Mouse (Mus musculus) embryo, embryonic 11.5 days (tissue): ENCODE measurements around the gene Cep57l1.
"Not testable (repeated sequence)": the region's sequence is repeated elsewhere in the genome, so short reads cannot be mapped to it uniquely, and the experiment has no call there.

Experiments
- DNase-seq: peaks from one replicate; pipeline ENCODE4 v3.0.0-alpha.2; 2012; ENCODE audit warnings: low read depth, low spot score

Gene Cep57l1

DNA sequence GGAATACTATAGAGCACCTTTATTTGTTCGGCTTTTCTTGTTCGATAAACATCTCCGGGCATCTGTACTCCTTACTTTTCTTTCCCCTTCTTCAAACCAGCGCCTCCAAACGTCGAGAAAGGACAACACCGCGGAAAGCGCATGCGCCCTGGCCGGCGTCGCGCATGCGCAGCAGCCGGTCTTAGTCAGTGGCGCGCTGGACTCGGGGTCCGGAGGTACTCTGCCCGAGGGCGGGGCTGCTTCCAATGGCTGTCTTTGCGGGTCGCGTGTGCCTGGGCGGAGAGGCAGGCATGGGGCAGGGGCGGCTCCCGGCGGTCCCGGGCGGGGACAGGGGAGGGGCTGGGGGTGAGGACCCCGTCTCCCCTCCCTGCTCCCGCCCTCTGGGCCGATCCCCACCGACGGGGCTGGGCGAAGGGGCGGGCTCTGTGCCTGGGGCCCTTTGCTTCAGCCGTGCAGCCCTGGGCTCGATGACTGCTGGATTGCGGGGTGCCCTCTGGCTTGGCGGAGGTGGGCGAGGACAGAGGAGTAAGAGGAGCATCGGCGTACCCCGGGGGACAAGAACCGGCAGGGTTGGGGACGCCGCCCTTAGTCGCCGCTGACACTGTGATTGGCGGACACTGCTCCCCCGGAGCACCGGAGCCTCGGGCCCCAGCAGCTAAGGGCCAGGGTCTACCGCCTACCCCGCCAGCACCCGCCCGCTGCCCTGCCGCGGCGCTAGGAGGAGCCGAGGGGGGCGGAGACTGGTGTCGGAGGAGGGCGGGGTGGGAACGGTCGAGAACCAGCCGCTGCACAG lies at the start of gene Cep57l1, which contains the start of gene Sesn1:
Gene Cep57l1, minus strand, starts transcription at position 101 of the 793 bp plus-strand sequence.
Gene Sesn1, plus strand, starts transcription at position 165 of the 793 bp plus-strand sequence.
- peak; percentile 88 for DNase-seq

DNA sequence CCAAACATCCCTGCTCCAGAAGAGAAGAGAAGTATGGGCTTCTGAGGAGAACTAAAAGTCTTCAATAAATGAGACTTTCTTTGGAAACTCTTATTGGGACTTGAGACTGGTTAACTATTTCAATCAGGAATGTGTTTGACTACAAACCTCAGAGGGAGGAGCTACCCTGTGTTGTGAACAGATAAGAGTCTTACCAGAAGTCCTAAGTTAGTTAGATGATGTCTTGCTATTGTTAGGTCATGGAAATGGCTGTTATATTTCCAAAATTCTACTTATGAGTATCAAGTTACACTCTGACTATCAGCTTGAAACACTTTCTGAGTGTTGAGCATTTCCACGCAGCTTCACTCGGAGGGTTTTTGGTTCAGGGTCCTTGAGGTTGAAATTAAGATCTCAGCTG lies 39.0 kb upstream of the Cep57l1 start:
- DNase-seq = no peak

DNA sequence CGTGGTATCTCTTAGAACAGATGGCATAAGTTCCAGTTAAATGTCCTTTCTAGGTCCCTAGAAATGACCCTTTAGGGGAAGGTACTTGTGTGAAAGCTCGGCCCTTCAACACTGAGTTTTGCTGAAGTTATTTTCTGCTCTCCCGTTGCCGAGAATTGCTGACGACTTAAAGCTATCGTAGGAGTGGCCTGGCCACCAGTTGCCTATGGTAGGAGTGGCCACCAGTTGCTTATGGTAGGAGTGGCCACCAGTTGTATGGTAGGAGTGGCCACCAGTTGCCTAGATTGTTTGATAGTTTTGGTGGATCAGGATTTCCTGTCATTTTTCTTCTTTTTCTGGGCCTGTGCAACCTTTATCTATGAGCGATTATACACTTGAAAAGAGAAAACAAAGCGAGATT lies 38.1 kb upstream of the Cep57l1 start:
- DNase-seq = no peak

DNA sequence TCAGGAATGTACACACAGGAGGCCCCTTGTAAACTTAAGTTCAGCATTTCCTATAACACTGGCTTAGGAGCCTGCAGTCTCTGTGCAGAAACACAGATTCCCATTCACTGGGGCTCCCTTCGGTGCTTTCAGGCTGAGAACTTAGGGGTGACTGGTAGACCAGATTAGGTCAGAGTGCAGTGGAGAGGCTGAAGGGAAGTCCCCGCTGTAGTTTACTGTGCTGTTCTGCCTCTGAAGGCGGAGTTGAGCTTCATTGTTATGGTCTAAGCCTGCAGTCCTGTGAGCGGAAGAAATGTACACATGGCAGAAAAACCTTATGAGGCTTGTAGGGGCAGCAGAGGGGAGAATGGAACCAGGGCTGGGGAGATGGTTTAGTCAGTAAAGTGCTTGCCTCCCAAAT lies 29.2 kb upstream of the Cep57l1 start:
- DNase-seq = no peak

DNA sequence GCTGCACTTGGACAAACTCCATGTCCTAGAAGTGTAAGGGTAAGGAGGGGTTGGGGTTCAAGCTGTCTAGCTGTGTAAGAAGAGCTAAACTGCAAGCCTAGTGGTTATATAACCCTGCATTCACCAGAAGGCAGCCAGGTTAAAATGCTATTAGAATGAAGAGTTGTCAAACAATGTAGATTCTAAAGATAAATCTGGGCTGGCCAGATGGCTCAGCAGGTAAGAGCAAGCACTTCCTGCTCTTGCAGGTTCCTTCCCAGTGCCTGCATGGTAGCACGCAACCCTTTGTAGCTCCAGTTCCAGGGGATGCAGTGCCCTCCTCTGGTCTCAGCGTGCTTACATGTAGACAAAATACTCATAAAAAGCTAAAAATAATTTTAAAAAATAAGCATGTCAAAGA lies 24.5 kb upstream of the Cep57l1 start:
- no peak for DNase-seq

DNA sequence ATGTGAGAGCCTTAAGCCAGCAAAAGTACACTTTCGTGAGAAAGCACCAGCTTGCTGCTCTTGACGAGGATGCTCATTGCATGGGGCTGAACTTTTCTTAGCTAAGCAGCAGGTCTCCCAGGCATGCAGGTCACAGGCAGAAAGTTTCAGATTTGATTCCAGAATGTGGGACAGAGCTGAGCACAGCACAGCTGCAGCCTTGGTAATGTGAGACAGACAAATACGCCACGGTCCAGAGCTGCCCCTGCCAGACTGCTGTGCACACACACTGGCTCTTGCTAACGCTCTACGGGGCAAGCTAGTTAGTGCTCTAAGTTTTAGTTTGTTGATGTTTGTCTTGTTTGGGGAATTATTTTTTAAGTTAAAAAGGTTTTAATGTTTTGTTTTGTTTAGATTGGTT lies 22.5 kb upstream of the Cep57l1 start:
- no peak for DNase-seq

DNA sequence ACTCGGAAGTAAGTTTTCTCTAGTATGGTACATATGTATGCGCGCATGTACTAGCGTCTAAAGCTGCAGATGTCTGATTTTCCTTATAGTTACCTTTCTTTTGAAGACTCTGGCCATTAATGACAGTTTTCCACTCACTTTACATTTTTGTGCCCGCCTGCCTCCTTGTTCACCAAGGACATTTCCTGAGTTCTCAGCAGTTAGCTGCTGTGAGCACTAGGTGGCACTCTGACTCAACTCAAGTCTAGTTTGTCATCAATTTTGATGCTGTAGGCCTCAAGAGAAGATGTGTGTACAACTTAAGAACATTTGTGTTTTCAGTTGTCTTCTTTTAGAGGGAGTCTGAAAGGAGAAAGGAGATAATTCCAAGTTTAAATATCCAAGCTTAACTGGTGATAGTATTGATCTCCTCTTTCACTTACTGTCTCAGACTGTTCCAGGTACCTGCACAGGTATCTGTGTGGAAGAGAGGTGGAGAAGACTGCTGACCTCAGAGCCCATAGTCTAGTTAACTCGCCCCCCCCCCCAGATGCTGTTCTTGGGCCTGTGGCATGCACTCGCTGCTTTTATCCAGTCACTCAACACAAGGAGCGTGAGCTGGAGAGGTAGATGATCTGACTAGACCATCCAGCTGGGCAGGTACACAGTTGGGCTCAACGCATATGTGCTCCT lies 21.3 kb upstream of the Cep57l1 start:
- peak; percentile 40 for DNase-seq

DNA sequence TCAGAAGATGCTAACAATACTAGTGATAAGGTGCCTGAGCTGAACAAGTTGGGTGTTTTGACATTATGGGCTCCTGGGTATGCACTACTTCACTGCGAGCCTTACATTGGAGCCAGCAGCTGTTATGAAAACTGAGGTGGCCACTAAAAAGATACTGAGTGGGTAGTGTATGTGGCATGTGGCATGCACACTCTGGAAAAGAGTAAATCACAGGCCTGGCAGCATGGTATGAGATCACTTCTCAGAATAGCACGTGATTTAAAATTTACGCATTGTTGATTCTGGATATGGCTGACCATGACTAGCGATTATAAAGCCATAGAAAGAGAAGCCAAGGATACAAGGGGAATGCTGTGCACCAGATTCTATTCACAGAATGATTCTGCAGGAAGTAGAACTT lies 20.8 kb upstream of the Cep57l1 start:
- no peak for DNase-seq

DNA sequence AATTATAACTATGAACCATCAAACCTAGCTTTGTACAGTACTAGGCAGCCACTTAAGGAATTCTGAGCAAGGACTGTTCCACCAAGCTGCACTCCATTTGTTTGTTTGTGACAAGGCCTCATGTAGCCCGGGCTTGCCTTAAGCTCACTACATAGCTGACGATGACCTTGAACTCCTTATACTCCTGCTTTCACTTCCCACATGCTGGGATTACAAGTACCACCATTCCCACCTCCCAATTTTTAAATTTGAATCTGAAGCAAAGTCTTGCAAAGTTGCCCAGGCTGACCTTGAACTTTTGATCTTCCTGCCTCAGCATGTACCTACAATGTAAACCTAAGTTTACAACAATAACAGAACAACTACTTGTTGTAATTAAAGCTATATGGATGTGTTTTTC lies 20.3 kb upstream of the Cep57l1 start:
- no peak for DNase-seq

DNA sequence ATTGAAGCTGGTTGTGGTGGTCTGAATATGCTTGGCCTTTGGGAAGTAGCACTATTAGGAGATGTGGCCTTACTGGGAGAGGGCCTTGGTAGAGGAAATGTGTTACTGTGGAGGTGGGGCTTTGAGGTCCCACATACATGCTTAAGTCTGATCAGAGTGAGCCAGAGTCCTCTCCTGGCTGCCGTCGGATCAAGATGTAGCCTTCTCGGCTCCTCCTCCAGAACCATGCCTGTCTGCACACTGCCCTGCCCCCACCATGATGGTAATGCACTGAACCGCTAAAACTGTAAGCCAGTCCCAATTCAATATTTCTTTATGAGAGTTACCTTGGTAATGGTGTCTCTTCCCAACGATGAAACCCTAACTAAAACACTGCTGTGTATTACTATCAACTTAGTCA lies 19.5 kb upstream of the Cep57l1 start:
- no peak for DNase-seq

DNA sequence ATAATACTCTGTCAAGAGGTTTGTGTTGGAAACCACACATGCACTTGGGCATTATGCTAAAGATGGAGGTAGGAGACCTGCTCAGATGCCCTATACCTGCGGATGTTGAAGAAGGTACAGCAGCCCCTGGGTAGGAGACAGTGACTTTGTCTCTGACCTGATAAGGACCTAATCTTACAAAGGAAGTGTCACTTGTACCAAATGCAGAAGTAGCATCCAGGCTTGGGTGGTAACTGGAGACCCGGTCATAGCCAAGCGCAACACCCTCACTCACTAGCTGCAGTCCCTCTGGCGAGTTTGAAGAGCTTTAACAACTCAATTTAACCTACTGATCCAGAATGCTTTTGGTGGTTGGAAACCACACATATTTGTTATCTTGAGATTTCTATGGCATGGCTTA lies 18.1 kb upstream of the Cep57l1 start:
- no peak for DNase-seq

DNA sequence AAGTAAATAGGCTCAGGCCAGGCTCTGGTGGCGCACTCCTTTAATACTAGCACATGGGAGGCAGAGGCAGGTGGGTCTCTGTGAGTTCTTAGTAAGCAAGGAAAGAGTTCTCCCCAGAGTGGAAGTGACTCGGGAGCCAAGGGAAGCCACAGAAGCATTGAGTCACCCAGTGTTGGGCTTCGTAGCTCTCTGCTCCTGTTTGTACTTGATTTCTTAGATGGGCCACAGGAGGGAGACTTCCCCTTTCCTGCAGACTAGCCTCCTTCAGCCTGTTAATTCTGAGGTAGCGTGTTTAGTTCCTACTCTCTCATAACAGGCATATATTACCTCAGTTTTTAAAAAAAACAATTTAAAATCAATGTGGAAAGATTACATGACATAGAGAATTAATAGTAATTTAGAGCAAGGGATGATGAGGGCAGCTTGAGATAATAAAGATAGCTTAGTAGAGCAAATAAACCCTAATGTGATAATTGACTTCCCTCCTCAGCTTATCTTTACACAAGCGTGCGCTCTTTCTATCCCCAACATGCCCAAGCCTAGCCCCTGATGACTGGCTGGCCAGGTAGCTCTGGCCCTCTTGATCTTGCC lies 16.9 kb upstream of the Cep57l1 start:
- no peak for DNase-seq

DNA sequence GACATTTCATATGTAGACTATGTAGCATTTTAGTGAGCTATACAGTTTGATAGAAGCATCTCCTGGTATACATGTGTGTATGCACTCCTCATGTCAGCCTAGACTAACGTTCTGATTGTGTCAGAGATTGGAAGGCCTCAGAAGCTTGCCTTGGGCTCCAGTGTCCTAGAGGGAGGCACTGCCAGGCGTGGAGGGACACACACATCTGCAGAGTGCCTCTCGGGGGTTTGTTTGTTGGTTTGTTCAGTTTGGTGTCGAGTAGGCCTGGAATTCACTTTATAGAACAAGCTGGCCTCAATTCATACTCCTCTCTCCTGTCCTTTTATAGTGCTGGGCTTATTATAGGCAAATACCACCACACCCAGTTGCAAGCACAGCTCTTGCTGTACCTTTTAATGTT lies 16.3 kb upstream of the Cep57l1 start:
- no peak for DNase-seq

DNA sequence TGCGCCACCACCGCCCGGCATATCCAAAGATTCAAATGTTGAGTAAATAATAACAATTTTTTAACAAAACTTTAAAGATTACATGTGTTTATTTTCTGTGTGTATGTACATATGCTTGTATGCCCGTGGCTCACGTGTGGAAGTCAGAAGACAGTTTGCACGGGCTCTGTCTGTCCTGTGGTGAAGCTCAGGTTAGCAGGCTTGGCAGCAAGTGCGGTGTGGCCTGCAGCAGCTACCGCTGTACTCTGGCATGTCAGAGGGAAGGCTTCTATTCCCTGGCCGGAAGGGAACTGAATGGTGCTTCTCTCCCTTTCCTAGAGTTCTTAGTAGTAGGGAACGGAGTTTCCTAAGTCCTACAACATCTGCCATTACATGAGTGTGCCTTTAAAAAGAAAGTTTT lies 15.4 kb upstream of the Cep57l1 start:
- DNase-seq = no peak

DNA sequence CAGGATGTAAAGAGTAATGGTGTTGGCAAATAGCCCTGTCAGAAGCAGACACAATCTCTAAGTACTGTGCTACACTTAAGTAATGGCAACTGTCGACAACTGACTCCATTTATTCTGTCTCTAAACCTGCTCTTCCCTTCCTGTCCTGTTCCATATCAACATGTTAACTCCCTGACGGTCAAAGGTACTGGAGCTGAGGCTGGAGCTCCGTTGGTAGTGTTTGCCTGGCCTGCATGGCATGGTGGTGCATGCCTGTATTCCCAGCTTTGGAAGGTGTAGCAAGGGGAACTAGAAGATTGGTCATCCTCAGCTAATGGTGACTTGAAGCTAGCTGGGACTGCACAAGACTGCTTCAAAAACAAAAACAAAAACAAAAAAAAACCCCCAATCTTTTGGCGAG lies 14.2 kb upstream of the Cep57l1 start:
- no peak for DNase-seq

DNA sequence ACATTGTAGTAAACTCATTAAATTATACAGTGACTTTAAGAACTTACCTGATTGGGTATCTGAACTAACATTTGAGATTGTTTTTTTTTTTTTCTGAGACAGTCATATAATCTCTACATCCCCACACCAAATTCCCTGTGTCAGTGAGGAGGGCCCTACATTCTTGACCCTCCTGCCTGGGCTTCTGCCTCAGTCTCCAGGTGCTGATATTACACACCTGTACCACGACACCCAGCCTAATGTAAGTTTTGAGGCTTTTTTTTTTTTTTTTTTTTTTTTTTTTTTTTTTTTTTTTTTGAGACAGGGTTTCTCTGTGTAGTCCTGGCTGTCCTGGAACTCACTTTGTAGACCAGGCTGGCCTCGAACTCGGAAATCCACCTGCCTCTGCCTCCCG lies 13.6 kb upstream of the Cep57l1 start:
- DNase-seq = not testable (repeated sequence)

DNA sequence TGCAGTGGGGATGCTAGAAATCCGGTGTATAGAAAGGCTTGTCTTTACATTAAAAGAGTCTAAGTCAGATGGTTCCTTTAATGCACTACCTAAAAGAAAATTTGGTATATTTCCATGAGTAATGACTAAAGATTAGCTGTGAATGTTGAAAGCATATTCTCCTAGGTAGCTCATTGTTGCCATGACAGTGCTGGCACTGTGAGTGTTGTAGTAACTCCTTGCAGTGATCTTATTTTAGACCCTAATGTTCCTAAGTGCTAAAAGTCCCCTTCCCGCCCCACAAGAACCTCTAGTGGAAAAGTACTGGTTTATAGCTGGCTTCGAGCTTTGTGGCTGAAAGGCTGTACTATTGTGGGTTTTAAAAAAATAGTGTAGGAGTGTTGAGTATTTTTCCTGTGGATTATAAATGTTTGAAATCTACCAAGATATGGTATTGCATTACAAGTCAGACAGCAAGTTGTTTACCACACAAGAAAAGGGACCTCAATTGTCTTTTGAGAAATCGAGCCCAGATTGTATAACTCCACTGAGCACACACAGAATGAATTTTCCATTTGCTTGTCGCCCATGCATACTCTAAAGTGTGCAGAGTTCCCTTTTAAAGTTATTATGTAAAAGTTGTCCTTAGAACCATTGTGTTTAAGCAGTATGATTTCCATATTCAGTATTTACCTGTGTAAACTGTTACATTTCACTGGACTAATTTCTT lies 13.1 kb upstream of the Cep57l1 start:
- no peak for DNase-seq

DNA sequence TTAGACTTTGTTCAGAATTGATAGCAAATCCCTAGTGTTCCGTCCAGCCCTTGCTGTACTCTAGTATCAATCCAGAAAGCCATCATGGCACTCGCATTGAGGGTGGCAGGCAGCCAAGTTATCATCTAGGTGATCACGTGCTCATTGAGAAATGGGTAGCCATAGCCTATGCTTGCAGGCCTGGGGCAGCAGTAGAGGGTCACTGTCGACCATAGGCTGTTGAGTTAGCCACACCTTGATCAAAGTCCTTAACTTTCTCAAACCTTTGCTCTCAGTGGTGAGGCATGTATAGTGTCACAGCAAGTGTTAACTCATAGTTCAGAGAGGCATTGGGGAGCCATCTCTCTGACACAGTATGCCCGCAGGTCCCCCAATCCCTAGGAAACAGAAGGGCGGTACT lies 11.5 kb upstream of the Cep57l1 start:
- no peak for DNase-seq

DNA sequence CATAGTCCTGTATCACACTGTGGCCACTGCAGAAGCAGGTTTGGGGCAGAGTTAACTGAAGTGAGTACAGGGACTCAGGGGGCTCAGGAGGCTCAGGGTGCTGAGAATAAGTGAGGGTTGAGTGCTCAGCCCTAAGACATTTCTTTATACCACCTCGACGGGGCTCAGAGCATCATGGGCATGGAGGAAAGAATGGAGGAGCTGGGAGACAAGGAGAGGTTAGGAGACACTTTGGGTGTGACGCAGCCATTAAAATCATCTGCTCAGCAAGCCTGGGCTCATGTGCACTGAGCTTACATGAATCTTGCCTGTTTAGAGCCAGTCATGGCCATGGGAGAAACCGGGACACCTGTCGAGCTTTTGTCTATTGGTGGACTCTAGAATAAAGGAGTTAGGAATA lies 10.7 kb upstream of the Cep57l1 start:
- no peak for DNase-seq

DNA sequence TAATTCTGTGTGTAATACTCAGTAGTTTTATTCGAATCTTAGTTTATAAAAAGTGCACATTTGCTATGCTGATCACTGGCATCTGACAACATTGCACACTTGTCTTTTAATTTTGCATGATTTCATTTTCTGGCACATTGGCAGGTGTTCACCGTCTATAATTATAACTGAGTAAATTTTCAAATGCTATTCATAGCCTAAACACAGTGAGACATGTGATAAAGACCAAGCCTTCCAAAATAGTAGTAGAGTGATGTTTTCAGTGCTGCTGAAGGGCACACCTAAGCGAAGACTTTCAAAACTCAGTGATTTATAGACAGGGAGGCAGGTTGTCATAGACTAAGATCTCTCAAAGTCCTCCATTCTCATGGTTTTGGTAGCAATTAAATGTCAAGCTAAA lies 9.6 kb upstream of the Cep57l1 start:
- no peak for DNase-seq

DNA sequence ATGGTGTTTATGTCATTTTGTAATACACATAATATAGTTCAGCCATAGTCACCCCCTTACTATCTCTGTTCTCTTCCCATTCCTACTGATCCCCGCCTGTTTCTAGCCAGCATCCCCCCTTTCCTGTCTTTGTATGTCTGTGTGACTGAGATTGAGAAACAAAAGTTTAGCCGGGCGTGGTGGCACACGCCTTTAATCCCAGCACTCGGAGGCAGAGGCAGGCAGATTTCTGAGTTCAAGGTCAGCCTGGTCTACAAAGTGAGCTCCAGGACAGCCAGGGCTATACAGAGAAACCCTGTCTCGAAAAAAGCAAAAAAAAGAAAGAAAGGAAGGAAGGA lies 9.0 kb upstream of the Cep57l1 start:
- not testable (repeated sequence) for DNase-seq

DNA sequence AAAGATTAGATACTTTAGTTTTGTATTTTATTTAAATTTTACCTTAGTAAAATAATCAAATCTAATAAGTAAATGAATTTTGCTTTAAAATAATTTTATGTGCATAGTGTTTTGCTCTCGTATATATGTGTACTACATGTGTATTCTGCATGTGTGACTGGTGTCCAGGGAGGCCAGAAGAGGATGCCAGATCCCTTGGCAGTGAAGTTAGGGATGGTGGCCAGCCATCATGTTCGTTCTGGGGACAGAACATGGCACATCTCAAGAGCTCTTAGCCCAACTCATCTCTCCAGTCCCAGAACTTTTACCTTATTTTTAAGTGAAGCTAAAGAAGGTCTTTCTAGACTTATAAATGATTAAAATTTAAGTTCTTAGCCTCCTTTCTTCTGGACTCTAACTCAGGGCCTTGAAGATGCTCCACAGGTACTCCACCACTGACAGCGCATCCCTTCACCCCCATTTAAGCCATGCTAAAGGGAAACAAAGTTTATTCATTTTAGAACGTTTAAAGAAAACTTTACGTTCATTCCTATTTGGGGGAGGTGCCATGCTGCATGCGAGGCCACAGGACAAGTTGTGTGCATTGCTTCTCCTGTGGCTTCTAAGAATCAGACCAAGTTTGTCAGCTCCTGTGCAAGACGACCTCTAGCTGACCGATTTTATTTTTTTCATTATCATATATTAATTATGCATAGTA lies 8.5 kb upstream of the Cep57l1 start:
- no peak for DNase-seq
